Mouse (Mus musculus) central nervous system, embryonic 18 days (tissue): ENCODE measurements around the gene Etd. TPM values are rescaled to one million over a fixed set of nuclear protein-coding genes. Genes with fewer than 3 reads are reported as not detected.

Experiments used
- polyA plus RNA-seq: library from polyadenylated mRNA; depleted of rRNA; stranded (reverse); fragments of >200 nt; gene quantifications from 2 replicates; pipeline ENCODE4 v1.2.3, GENCODE M21; 2012; rRNA removed

The Etd gene
- polyA plus RNA-seq: not detected in 2 replicates

DNA sequence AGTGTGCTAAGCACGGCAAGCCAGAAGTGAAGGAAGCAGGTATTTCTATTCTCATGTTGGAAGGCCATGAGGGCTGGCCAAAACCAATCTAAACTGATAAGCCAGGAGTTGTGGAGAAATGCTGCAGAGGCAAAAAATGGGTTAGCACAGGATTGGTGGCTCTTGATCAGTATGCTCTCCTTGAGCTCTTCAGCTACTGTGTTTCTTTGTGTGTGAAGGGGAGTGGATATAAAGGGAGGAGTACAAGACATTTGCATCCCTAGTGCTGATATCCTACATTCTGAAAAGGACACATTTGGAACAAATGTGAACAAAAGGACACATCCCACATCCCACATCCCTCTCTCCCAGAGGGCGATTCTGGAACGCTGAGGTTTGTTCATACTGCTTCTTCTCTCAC, at the start of gene Etd:
TSS of gene Etd (plus strand) at position 301 of the 400 bp plus-strand sequence.

Other genes with a start within 250 kb of the Etd start
- gene Plac1, start 194.8 kb upstream of the Etd start, polyA plus RNA-seq: 0.17 and 0.23 TPM in 2 replicates
- 4.2 and 5.2 TPM in 2 replicates for gene Fam122b, start 165.1 kb upstream of the Etd start, polyA plus RNA-seq
- 0.11 TPM in 1 of 2 replicates, not detected in the other for gene Fam122c, start 161.5 kb upstream of the Etd start, polyA plus RNA-seq
- 16.4 and 18.2 TPM in 2 replicates for gene Mospd1, start 64.4 kb upstream of the Etd start, polyA plus RNA-seq
- gene Rtl8c, start 173.1 kb downstream of the Etd start, polyA plus RNA-seq: 190 and 196 TPM in 2 replicates
- gene Gm14597, start 174.1 kb downstream of the Etd start, polyA plus RNA-seq: not detected in 2 replicates
- gene Rtl8a, start 208.8 kb downstream of the Etd start, polyA plus RNA-seq: 280 and 283 TPM in 2 replicates
- 330 and 338 TPM in 2 replicates for gene Rtl8b, start 235.5 kb downstream of the Etd start, polyA plus RNA-seq